In the genomic region with DNA sequence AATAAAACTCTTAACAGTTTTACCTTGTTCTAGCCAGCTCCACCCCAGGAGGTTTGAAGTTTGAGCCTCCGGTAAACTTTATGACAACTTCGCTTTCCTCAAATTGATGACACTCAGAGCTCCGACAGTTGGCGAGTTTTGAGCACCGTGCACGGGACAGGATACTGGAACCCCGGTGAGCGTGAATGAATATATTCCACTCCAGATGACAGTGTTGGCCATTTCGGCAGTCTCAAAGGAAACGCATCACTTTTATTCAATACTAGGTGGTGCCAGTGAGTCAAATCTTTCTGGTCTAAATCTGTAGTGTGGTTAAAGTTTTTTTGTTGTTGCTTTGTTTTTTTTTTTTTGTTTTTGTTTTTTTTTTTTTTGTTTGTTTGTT, we compare ENCODE assay signal across 9 mouse cellular contexts. TPM values are rescaled to one million over a fixed set of nuclear protein-coding genes. Genes with fewer than 3 reads are reported as not detected.
DNase-seq lines count a peak whose midpoint lies in the region; ATAC-seq and TF ChIP-seq lines count a peak whose summit lies in the region.
"Had no signal": no experiment of that assay in that cellular context is flagged by ENCODE, and none has a peak within 500 bp of the region (broad histone marks: within the 10 kb centered on the region; RNA-seq: fewer than 3 reads in every experiment).

No protein-coding gene starts in this region.

- H3K9ac ChIP-seq in hindbrain, embryonic 12.5 days: peak overlapping the region; percentile 64
- H3K9ac ChIP-seq in liver, embryonic 11.5 days (ENCODE audit: low read depth, low read length): peak overlapping the region; percentile 78

- no peaks in the 10 kb centered on the region for H3K9me3 ChIP-seq in hindbrain, embryonic 12.5 days (replicated peaks)
- no peaks in the 10 kb centered on the region for H3K9me3 ChIP-seq in liver, embryonic 11.5 days (ENCODE audit: control insufficient read depth, low read length)

- H3K4me2 ChIP-seq in hindbrain, embryonic 12.5 days (replicated peaks): peak overlapping the region; percentile 84
- H3K4me2 ChIP-seq in liver, embryonic 11.5 days: peak overlapping the region; percentile 81
- peak overlapping the region; percentile 80 for H3K4me2 ChIP-seq in myocyte (ENCODE audit: low read depth)

- H3K4me1 ChIP-seq in hindbrain, embryonic 12.5 days: peaks cover 12% of the 10 kb centered on the region
- no peaks in the 10 kb centered on the region; the same call in 1 of the 2 replicates for H3K4me1 ChIP-seq in liver, embryonic 11.5 days (replicated peaks; ENCODE audit: control insufficient read depth, insufficient read depth, low read length)

- peak overlapping the region; percentile 67 for H3ac ChIP-seq in myocyte (ENCODE audit: control insufficient read depth, insufficient read length)

- no peaks in the 10 kb centered on the region for H3K27me3 ChIP-seq in hindbrain, embryonic 12.5 days
- H3K27me3 ChIP-seq in liver, embryonic 11.5 days (replicated peaks; ENCODE audit: control insufficient read depth, insufficient read depth, low read length): no peaks in the 10 kb centered on the region
- H3K27me3 ChIP-seq in myocyte (ENCODE audit: control insufficient read depth, insufficient read depth, insufficient read length): no peaks in the 10 kb centered on the region

- WGBS in hindbrain, embryonic 12.5 days: 1% methylated on average over 10 of the region's 10 CpGs
- WGBS in liver, embryonic 11.5 days: 1% methylated on average over 10 of the region's 10 CpGs

- ATAC-seq in erythroblast, adult 5-6 weeks (replicated peaks; ENCODE audit: low FRiP score, poor library complexity, severe bottlenecking): peak; percentile 44; the same call in 1 of the 2 replicates
- peak; percentile 33; the same call in 1 of the 2 replicates for ATAC-seq in hindbrain, embryonic 12.5 days (ENCODE audit: low FRiP score)
- no peak; the same call in 1 of the 2 replicates for ATAC-seq in liver, embryonic 11.5 days (replicated peaks; ENCODE audit: low FRiP score)
- ATAC-seq in monocyte, adult 5-6 weeks (replicated peaks; ENCODE audit: insufficient number of reproducible peaks, low FRiP score, low TSS enrichment, poor library complexity, severe bottlenecking): no peak

- TF ChIP-seq POLR2A in myocyte (IDR thresholded peaks at IDR 0.05; ENCODE audit: insufficient read length, low read depth): no peak

- intact Hi-C loops in gastrocnemius, adult 2 months (cut with DNase I): loop anchor here (2.0 to 5.0 kb wide), 2 partner anchors 34 to 57 kb away; a partner anchor contains a TSS
- intact Hi-C loops in gastrocnemius, postnatal 14 days (cut with DNase I; ENCODE audit: low total_unique reads): no loop called here

- H3K4me3 ChIP-seq in gastrocnemius, adult 2 months: peak overlapping the region; percentile 86
- H3K4me3 ChIP-seq in hindbrain, embryonic 12.5 days: peak overlapping the region; percentile 57
- peak overlapping the region; percentile 80 for H3K4me3 ChIP-seq in liver, embryonic 11.5 days (ENCODE audit: low read depth, low read length)
- H3K4me3 ChIP-seq in myocyte: peak overlapping the region; percentile 91

- H3K27ac ChIP-seq in gastrocnemius, adult 2 months: peak overlapping the region; percentile 97
- peak overlapping the region; percentile 66; the same call in 1 of the 2 replicates for H3K27ac ChIP-seq in hindbrain, embryonic 12.5 days
- H3K27ac ChIP-seq in liver, embryonic 11.5 days (ENCODE audit: low read depth, low read length): peak overlapping the region; percentile 67; the same call in 1 of the 2 replicates

- DNase-seq in gastrocnemius, adult 2 months: no peak
- no peak for DNase-seq in gastrocnemius, postnatal 14 days
- peak; percentile 49 for DNase-seq in NIH3T3 (ENCODE audit: low read depth)
- DNase-seq in liver, embryonic 11.5 days (ENCODE audit: low spot score): no peak

- peaks cover 38% of the 10 kb centered on the region for H3K36me3 ChIP-seq in hindbrain, embryonic 12.5 days
- peaks cover 17% of the 10 kb centered on the region for H3K36me3 ChIP-seq in liver, embryonic 11.5 days (ENCODE audit: control insufficient read depth, insufficient read depth, low read length)
- peaks cover 18% of the 10 kb centered on the region for H3K36me3 ChIP-seq in myocyte (ENCODE audit: control insufficient read depth, insufficient read depth)

- peaks cover 36% of the 10 kb centered on the region for H3K79me2 ChIP-seq in myocyte (ENCODE audit: control insufficient read depth, insufficient read depth)

- peak; percentile 55 for TF ChIP-seq CTCF in gastrocnemius, adult 2 months (IDR thresholded peaks at IDR 0.05)

TF ChIP-seq in myocyte, 11 proteins besides CTCF, POLR2A, EP300 and RAD21:
- TF ChIP-seq TCF3 (IDR thresholded peaks at IDR 0.05; ENCODE audit: insufficient read length, low read depth) (no peak), MYOD1 (IDR thresholded peaks at IDR 0.05; ENCODE audit: control insufficient read depth in 1 of 3, insufficient read length in 2 of 3, low read depth in 2 of 3) (no peak), MYOG (IDR thresholded peaks at IDR 0.05; ENCODE audit: control insufficient read depth in 1 of 3, insufficient read depth in 1 of 3, insufficient read length in 2 of 3, low read depth in 2 of 3) (no peak), CEBPB (IDR thresholded peaks at IDR 0.05; ENCODE audit: insufficient read depth, poor library complexity, severe bottlenecking) (no peak), SRF (IDR thresholded peaks at IDR 0.05; ENCODE audit: control insufficient read depth, insufficient read length, low read depth) (no peak), POLR2AphosphoS2 (IDR thresholded peaks at IDR 0.05; ENCODE audit: insufficient read length, low read depth) (no peak), MAX (IDR thresholded peaks at IDR 0.05; ENCODE audit: low read depth) (no peak), USF1 (IDR thresholded peaks at IDR 0.05; ENCODE audit: low read depth) (no peak), REST (IDR thresholded peaks at IDR 0.05; ENCODE audit: insufficient read depth, insufficient read length) (no peak), TCF12 (IDR thresholded peaks at IDR 0.05; ENCODE audit: insufficient read depth, poor library complexity, severe bottlenecking) (no peak), E2F4 (IDR thresholded peaks at IDR 0.05; ENCODE audit: insufficient read depth) (no peak)

RNA-seq across cellular contexts. Expression of a gene that starts 0.8 kb away (rescaled TPM):
- total RNA-seq in gastrocnemius, adult 2 months (2021): 10 to 100 TPM; 13.1 to 16.1 TPM
- 10 to 100 TPM; 12.0 to 17.9 TPM for total RNA-seq in gastrocnemius, postnatal 14 days (2021)
- total RNA-seq in erythroblast, adult 5-6 weeks (2015; ENCODE audit: low replicate concordance): 4.8 and 5.4 TPM in 2 replicates
- total RNA-seq in erythroblast, adult 5-6 weeks (2017; ENCODE audit: low replicate concordance): 6.1 and 23.2 TPM in 2 replicates
- polyA plus RNA-seq in hindbrain, embryonic 12.5 days (2016; fragmentation: Nextera tagmentation; extraction: Ambion mirVana): 46.7 and 46.8 TPM in 2 replicates
- polyA plus RNA-seq in liver, embryonic 11.5 days (2014; fragmentation: Nextera tagmentation; extraction: Ambion mirVana): 41.8 and 43.6 TPM in 2 replicates
- polyA plus RNA-seq in myocyte (2012; fragmentation: generic; extraction: Trizol): 45.5 TPM
- 10.3 to 60.8 TPM (median 52.7 TPM) in 3 replicates for total RNA-seq in monocyte, adult 5-6 weeks (2017)

RNA-seq across cellular contexts. Expression of a gene that starts 0.8 kb away (rescaled TPM):
- total RNA-seq in gastrocnemius, adult 2 months (2021): 10 to 100 TPM; 30.0 to 32.7 TPM
- 10 to 100 TPM; 17.6 to 20.2 TPM for total RNA-seq in gastrocnemius, postnatal 14 days (2021)
- 0.58 and 3.1 TPM in 2 replicates for total RNA-seq in erythroblast, adult 5-6 weeks (2015; ENCODE audit: low replicate concordance)
- 0.84 and 1.2 TPM in 2 replicates for total RNA-seq in erythroblast, adult 5-6 weeks (2017; ENCODE audit: low replicate concordance)
- 12.1 and 13.8 TPM in 2 replicates for polyA plus RNA-seq in hindbrain, embryonic 12.5 days (2016; fragmentation: Nextera tagmentation; extraction: Ambion mirVana)
- polyA plus RNA-seq in liver, embryonic 11.5 days (2014; fragmentation: Nextera tagmentation; extraction: Ambion mirVana): 13.0 and 14.3 TPM in 2 replicates
- polyA plus RNA-seq in myocyte (2012; fragmentation: generic; extraction: Trizol): 9.3 TPM
- total RNA-seq in monocyte, adult 5-6 weeks (2017): 4.4 to 8.3 TPM (median 8.2 TPM) in 3 replicates

RNA-seq across cellular contexts. Expression of a gene that starts 8.6 kb away (rescaled TPM):
- total RNA-seq in gastrocnemius, adult 2 months (2021): not detected
- not detected for total RNA-seq in gastrocnemius, postnatal 14 days (2021)
- not detected in 2 replicates for total RNA-seq in erythroblast, adult 5-6 weeks (2015; ENCODE audit: low replicate concordance)
- not detected in 2 replicates for total RNA-seq in erythroblast, adult 5-6 weeks (2017; ENCODE audit: low replicate concordance)
- 0.37 and 0.40 TPM in 2 replicates for polyA plus RNA-seq in hindbrain, embryonic 12.5 days (2016; fragmentation: Nextera tagmentation; extraction: Ambion mirVana)
- polyA plus RNA-seq in liver, embryonic 11.5 days (2014; fragmentation: Nextera tagmentation; extraction: Ambion mirVana): 0.31 TPM in 1 of 2 replicates, not detected in the other
- not detected for polyA plus RNA-seq in myocyte (2012; fragmentation: generic; extraction: Trizol)
- total RNA-seq in monocyte, adult 5-6 weeks (2017): not detected in 3 replicates
- total RNA-seq: neutrophil, adult 5-6 weeks had no signal

RNA-seq across cellular contexts. Expression of a gene that starts 31.0 kb away (rescaled TPM):
- 10 to 100 TPM in 1 of 2 experiments, 1 to 10 TPM in 1; 7.9 to 21.0 TPM for total RNA-seq in gastrocnemius, adult 2 months (2021)
- 10 to 100 TPM in 1 of 2 experiments, 1 to 10 TPM in 1; 8.9 to 20.7 TPM for total RNA-seq in gastrocnemius, postnatal 14 days (2021)
- not detected in 2 replicates for total RNA-seq in erythroblast, adult 5-6 weeks (2015; ENCODE audit: low replicate concordance)
- not detected in 2 replicates for total RNA-seq in erythroblast, adult 5-6 weeks (2017; ENCODE audit: low replicate concordance)
- not detected in 2 replicates for polyA plus RNA-seq in hindbrain, embryonic 12.5 days (2016; fragmentation: Nextera tagmentation; extraction: Ambion mirVana)
- not detected in 2 replicates for polyA plus RNA-seq in liver, embryonic 11.5 days (2014; fragmentation: Nextera tagmentation; extraction: Ambion mirVana)
- polyA plus RNA-seq in myocyte (2012; fragmentation: generic; extraction: Trizol): not detected
- not detected in 3 replicates for total RNA-seq in monocyte, adult 5-6 weeks (2017)
- total RNA-seq: neutrophil, adult 5-6 weeks had no signal

RNA-seq across cellular contexts. Expression of a gene that starts 32.2 kb away (rescaled TPM):
- total RNA-seq in gastrocnemius, adult 2 months (2021): 10 to 100 TPM; 19.0 to 21.4 TPM
- 10 to 100 TPM; 40.4 to 41.3 TPM for total RNA-seq in gastrocnemius, postnatal 14 days (2021)
- total RNA-seq in erythroblast, adult 5-6 weeks (2015; ENCODE audit: low replicate concordance): 4.6 TPM in 1 of 2 replicates, not detected in the other
- 2.2 and 4.6 TPM in 2 replicates for total RNA-seq in erythroblast, adult 5-6 weeks (2017; ENCODE audit: low replicate concordance)
- 79.0 and 87.1 TPM in 2 replicates for polyA plus RNA-seq in hindbrain, embryonic 12.5 days (2016; fragmentation: Nextera tagmentation; extraction: Ambion mirVana)
- 21.4 and 24.6 TPM in 2 replicates for polyA plus RNA-seq in liver, embryonic 11.5 days (2014; fragmentation: Nextera tagmentation; extraction: Ambion mirVana)
- 19.9 TPM for polyA plus RNA-seq in myocyte (2012; fragmentation: generic; extraction: Trizol)
- 2.7 to 6.5 TPM (median 4.1 TPM) in 3 replicates for total RNA-seq in monocyte, adult 5-6 weeks (2017)

Comparison
In these comparisons a context has a peak if more than half of its experiments do, and no peak if none do; other contexts are left out.
1. ATAC-seq: peak in erythroblast, adult 5-6 weeks (single experiment) and hindbrain, embryonic 12.5 days (single experiment); none in liver, embryonic 11.5 days (single experiment) and monocyte, adult 5-6 weeks (single experiment).
2. Peak in every context shown above with its lines, with median percentiles within 50 percentile points of each other: H3K27ac ChIP-seq, H3K4me3 ChIP-seq and H3K4me2 ChIP-seq.